Mouse (Mus musculus) lung, adult 10 weeks (tissue): Measurements from ENCODE around the gene Gm5640. TPM values are rescaled to one million over a fixed set of nuclear protein-coding genes. Genes with fewer than 3 reads are reported as not detected.

Experiments used
- polyA plus RNA-seq: library from polyadenylated mRNA; stranded (reverse); fragments of 350-450 nt; fragmentation: Illumina TruSeq; extraction: RNeasy Lipid Tissue Mini Kit (QIAGEN cat#74804); gene quantifications from one replicate; pipeline ENCODE4 v1.2.3, GENCODE M21; 2014; ENCODE audit warnings: low read depth, low replicate concordance; ENCODE audit not compliant: insufficient read depth

Gene Gm5640
- 0.23 TPM for polyA plus RNA-seq

DNA sequence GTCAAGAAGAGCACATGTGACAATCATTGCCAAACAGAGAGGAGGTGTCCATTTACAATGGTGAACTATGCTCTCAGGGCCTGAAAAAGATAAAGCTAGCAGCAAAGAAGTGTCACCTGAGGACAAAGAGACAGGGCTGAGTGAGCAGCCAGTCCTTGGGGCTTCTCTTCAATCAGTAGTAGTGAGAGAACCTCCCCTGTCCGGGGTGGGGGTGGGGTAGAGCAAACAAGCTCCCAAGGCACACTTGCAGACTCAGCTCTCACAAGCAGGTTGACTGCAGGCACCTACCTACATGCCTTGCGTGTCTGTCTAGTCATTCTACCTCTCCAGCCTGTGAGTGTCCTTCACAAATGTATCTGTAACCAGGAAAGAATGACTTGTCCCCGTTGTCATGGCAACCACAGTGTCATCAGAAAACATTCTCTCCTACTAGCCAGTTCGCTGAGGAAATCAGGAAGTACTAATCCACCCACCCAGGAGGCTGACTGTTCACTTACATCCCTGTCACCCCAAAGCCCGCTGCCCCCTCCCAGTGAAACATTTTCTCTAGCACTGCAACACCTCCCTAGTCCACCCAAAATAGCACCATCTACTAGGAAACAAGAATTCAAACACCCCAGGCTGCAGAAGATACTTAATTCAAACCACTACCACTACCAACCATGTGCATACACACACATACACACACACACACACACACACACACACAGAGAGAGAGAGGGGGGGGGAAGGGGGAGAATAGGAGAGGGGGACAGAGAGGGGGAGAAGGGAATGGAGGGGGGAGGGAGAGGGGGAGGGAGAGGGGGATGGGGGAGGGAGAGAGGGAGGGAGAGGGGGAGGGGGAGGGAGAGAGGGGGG, at the start of gene Gm5640:
Gm5640 (minus strand) TSS at position 170 of the 858 bp plus-strand sequence.

DNA sequence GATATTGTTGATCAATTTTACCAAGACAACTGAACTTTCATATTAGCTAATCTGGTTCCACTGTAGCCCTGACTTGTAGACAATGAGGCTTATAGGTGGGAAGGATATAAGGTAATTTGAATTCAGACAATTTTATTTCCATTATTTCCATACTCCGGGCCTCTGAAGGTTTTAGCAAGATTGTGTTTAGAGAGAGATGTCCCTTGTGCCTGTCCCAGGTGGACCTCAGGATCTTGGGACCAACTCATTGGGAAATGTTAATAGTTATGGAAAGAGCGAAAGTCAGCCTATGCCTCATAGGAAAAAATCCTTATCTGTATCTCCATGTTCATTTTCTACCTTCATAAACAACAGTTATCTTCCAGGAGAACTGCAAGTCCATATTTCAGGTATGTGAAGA, 53.1 kb downstream of the Gm5640 start, which contains the start of gene Olfr1325:
Olfr1325 (plus strand) TSS at position 301 of the 400 bp plus-strand sequence.

Other genes starting within 250 kb of the Gm5640 start
- 20.4 TPM for gene G6pdx, start 216.4 kb downstream of the Gm5640 start, polyA plus RNA-seq
- gene Gm6880, start 164.2 kb downstream of the Gm5640 start, polyA plus RNA-seq = not detected
- gene Olfr1326-ps1, start 70.7 kb downstream of the Gm5640 start, polyA plus RNA-seq = not detected
- not detected for gene Olfr1325, start 53.0 kb downstream of the Gm5640 start, polyA plus RNA-seq
- not detected for gene Gm6890, start 95.3 kb upstream of the Gm5640 start, polyA plus RNA-seq
- not detected for gene Gm5936, start 191.6 kb upstream of the Gm5640 start, polyA plus RNA-seq